Mouse (Mus musculus): ENCODE results near the gene Tac4.

The Tac4 gene

DNA sequence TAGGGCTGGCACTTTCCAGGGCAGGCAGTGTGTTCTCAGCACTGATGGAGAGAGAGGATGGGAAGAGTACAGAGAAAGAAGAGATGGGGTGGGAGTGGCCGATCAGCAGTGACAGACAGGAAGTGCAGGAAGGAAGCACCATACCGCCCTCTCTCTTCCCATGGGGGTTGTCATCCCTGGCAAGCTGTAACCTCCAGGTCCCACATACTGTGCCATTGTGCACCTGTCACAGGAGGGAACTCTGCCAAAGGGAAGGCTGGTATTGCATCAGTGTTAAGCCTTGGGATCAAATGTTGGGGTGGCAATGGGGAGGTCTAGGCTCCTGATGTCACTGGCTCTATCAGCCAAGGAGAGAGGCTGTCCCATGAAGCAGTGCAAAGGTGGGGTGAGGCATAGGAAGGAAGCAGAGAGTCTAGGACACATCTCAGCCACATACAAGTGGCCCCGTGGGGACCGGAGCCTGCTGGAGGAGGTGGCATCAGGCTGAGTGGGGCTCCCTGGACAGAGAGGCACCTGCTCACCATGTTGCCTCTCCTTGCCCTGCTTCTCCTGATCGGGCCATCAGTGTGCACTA is at the start of gene Tac4:
Gene Tac4, plus strand, starts transcription at position 352 of the 574 bp plus-strand sequence.
- DNase-seq, result peak in 1 of 2 experiments; percentile 22

DNA sequence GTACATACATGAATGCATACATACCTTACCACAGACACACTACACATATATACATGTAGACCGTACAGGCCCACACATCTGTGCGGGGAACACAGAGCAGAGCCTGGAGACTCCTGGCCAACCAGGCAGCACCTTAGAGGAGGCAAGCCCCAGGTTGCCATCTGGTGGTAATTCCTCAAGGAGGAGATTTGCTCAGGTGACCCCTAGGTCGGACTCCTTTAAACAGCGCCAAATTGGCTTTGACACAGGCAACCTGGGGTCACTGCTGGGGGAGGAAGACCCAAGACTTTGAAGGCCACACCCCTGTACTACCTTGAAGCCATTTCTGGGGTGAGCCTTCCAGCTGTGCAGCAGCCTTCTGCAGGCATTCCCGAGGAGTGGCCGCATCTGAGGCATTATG is 47.7 kb upstream of the Tac4 start:
- DNase-seq, result no peak

DNA sequence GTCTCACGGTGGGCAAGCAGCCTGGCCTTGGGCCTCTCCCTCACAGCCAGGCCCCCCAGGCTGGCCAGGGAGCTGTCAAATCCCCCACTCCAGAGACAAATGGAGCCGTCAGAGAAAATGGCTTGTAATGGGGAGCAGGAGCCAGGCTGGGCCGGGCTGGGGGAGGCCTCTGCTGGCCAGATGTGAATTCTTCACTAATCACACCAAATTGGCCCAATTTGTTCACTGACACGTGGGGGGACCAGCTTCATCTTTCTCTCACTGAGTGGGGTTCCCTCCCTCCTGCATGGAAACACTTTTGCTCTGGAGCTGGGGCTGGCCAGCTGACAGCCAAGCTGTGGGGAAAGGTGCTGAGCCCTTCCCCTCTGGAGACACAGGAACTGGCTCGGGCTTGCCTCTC is 47.0 kb upstream of the Tac4 start:
- DNase-seq, result no peak

DNA sequence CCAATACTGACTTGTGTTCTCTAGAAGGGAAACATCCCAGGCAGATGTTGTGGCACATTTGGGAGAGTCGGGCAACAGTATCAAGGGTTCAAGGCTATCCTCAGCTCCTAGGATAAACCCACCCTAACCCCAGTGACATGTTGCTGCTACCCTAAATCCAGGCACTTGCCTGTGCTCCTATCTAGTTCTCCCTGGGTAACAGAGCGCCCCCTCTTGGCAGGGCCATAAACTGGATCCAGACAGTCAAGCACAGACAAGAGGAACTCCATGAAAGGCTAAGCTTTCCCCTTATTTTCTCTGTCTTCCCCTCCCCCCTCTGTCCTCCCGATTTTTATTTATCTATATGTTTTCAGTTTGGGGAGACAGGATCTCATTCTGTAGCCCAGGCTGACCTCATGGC is 45.1 kb upstream of the Tac4 start:
- DNase-seq, result no peak

DNA sequence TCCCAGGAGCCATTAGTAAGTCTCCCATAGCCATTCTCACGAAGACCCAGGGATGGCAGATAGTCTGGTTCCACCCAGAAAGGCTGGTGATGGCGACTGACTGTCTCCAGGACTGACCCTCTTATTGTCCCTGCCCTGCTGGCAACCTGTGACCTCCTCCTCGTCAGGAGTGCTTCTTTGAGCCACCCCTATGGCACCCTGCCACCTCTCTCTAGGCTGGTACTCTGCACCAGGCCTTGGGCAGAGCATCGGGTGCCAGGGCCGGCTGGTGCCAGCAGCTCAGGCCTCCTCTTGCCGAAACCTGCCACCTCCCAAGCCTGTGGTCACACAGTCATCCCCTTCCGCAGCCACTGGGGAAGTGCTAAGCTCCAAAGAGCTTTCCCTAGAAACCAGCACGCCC is 42.2 kb upstream of the Tac4 start:
- no peak for DNase-seq

DNA sequence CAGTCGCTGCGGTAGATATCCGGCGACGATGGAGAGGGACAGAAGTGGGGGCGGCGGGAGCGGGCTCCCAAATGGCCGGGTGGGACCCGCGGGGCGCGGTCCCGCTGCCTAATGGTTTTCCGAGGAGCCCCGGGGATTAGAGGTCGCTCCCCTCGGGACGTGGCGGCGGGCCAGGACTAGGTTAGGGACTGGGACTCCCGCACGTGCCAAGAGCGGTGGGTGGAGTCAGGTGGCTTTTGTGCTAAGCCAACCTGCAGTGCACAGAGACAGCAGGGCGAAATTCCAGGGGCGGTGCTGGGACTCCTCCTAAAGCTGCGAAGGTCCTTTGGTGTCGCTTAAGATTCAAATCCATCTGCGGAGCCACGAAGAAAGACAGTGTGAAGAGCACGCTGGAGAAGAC is 37.9 kb upstream of the Tac4 start:
- no peak for DNase-seq

DNA sequence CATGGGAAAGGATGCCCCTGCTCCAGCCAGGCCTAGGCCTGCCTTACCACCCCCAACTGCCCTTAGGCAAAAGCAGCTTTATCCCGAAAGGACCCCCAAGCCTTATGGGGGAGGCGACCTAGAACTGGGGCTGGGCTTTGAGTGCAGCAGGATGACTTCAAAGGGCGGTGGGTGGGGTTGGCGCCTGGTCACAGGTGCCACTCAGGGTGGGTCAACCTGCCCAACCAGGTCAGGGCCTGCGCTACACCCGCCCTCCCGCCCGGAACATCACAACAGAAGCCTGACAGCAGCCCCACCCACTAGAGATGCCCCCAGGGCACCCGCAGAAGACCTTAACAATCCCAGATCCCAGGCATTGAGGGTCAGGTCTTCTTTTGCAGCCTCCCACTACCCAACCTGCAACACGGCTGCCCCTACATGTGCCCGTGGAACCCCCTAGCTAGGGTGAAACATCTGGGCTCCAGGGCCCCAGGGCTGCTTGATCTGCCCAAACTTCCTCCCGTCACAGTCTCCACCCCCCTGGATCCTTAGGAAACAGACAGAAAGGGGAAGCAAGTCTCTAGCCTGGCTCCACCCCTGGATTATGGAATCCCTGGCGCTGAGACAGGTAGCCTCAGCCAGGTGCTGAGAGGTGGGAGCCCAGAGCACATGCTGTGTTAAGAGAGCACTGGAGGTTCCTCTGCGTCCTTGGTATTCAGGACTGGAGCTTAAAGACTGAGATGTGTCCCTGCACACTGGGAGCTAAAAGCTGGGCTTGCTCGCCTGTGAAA is 37.0 kb upstream of the Tac4 start:
- no peak for DNase-seq

DNA sequence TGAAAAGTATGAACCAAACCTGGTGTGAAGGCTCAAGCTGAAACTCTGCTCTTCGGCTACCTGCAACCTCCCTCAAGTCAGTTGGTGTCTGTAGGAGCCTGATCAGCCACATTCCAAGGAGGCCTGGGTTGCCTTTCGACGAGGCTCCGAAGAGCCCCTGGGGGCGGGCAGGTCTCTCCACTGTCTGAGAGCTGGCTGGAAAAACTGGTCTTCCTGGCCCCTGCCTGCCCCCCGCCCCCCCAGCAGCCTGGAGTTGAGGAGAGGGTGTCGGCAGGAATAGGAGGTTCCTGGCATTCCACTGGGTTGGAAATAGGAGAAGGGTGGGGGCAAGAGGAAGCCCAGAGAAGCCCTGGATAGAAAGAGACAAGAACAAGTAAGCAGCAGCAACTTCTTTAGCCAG is 35.9 kb upstream of the Tac4 start:
- DNase-seq, result no peak

DNA sequence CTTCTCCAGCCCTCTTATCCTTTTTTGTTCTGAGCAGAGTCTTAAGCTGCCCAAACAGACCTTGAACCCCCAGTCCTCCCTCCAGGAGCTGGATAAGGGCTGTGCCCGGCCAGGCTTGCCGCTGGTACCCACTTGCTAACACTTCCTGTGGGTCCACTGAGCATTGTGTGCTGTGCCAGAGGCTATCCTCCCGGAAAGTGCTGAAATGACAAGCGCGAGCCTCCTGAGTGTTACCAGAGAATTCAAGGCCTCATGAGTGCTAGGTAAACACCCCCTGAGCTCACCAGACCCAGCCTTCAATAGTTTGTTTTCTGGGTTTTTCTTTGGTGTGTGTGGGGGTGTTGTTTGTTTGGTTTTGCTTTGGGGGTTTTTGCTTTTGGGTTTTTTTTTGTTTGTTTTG is 33.9 kb upstream of the Tac4 start:
- no peak for DNase-seq

DNA sequence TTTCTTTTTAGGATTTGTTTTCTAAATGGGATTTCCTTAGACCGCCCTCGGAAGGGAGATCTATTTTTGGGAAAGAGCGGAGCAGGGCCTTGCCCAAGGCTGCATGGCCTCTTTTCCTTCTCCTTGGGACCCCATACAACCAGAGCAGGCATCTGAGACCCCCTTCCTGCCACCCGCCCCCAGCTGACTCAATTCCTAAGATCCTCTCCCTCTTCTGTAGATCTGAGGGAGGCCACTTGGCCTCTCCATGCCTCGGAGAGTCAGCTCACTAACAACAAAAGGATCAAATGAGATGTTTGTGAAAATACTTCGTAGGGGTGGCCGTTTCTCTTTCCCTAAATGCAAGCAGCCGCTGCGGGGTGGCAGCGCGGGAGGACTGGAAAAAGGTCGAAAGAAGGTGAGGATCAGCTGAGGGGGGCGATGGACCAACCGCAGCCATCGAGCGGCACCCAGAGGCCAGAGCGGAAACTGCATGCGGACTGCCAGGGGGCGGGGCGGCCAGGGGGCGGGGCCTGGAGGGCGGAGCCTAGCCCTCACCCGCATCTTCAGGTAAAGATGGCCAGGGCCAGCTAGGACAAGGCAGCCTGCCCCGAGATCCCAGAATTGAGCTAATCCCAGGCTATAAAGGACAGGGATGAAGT is 29.5 kb upstream of the Tac4 start:
- peak; percentile 15 to 30 for DNase-seq

DNA sequence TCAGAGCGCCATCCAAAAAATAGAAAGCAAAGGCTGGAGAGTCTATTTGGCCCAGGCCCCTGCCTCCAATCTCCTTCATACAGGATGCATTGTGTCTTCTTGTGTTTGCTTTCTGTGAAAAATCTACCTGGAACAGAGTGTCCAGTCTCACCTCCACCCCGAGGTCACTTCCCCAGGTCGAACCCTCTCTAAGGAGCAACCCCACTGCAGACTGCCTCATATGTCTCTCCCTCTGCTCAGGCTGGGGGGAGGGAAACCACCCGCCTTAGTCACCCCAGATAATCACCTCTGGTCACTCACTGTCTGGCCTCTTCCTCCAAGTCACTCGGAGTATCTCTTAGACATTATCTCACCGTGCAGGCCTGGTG is 29.0 kb upstream of the Tac4 start:
- DNase-seq, result no peak

DNA sequence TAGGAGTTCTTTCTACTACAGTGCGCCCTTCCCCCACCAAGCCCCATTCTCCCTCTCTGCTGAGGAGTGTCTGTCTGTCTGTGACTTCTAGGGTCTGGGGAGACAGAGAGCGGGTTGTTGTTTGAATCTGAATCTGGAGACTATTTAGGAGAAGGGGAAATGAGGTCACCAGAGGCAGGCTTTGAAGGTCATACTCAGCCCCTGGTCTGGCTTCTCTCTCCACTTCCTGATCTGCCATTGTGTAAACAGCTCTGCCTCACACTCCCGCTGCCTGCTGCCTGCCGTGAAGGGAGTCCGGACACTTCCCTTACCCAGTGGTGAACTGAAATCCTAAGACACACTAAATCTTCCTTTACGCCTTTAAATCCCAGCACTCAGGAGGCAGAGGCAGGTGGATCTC is 22.9 kb upstream of the Tac4 start:
- DNase-seq, result no peak

DNA sequence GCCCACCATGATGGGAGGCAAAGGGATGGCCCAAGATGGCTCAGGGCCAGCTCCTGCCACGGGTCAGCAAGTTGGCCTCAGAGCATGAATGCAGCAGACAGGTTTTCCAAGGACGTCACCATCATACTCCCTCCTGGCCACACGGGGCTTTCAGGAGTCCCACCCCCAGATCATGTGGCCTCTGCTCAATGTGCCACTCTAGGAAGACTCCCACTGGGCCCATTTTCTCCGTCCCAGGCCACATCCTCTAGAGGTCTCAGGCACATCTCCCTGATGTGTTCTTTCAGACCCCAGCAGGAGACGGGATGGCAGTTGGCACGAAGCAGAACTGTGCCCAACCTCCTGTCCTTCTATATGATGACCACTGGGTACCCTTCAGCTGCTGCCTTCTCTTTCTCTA is 18.7 kb upstream of the Tac4 start:
- no peak for DNase-seq

DNA sequence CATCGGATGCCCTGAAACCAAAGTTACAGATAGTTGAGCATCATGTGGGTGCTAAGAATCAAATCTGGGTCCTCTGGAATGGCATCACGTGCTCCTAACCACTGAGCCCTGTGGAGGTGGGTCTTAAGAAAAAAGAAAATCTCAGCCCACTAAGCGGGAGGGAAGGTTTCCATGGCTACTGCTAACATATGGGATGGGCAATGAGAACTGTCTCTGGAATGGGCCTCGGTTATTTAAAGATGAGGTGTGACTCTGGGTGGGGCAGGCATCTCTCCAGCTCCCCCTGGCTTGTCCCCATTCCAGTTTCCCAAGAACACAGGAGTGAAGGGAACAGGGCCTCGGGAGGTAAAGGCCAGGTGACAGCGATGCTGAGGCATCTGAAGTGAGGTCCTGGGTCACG is 15.9 kb upstream of the Tac4 start:
- DNase-seq, result no peak

DNA sequence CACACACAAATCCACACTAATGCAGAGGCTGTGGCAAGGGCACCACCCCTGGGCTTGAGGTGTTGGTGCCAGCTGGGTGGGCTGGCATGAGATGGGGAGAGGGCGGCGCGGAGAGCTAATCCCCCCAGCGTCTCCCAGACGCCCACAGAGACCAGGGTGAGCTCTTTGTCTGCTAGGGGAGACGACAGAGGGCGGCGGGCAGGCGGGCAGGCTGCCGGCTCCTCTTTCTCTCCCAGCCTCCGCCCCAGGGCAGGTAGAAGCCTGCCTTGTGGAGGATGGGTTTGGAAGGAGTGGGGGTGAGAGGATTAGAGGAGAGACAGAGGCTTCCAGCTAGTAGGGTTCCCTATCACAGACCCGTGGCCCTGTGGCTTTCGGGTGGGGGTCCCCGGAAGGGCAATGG is 14.3 kb upstream of the Tac4 start:
- DNase-seq, result no peak

DNA sequence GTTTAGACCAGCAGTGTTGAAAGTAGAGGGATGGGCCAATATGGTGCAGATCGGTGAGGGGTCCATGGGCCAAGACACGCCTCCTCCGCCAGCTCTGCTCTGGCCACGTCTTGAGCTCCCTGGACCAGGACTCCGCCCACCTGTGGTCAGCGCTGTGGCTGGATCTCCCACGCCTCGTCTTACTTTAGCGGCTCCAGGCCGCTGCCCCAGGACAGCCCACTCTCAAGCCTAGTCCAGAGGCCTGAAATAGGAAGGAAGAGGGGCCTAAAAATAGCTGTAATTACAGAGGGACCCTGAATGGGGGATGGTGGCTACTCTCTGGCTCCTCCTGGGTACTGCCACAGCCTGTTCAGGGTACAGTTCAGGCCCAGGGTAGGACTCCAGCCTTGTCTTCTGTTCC is 11.2 kb upstream of the Tac4 start:
- no peak for DNase-seq

DNA sequence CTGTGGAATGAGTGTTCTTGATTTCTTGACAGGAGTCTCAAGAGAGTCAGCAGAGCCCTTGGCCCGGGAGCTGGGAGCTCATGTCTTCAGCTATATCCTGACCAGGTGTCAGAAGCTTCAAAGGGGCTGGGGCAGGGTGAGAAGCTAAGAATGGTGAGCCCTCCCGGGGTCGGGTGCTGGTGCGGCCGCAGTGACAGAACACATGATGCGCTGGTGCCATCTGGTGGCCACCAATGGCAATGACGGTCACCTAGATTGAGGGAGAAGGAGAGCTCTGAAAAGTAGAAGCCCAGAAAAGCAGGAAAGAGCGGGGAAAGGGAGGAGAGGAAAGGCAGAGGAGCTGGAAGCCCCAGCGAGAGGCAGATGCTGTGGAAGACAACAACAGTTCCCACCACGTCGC is 10.0 kb upstream of the Tac4 start:
- DNase-seq, result peak; percentile 32 to 42

DNA sequence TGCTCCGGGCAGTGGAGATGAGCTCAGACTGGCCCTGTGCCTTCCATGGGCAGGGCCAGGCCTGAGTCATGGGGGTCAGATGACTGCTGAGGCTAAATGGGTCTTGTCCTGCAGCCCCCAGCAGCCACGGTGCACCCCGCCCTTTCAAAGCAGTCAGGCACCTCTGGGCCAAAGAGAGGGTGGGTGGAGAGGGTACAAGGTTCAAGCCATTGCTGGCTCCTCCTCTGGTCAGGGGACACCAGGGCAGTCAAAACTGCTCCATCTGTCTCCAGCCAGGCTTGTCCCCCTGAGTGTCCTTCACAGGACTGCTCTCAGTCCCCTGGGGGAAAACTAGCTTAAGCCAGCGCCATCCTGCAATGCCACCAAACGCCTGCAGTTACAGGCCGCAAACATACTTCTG is 9.2 kb upstream of the Tac4 start:
- no peak for DNase-seq

DNA sequence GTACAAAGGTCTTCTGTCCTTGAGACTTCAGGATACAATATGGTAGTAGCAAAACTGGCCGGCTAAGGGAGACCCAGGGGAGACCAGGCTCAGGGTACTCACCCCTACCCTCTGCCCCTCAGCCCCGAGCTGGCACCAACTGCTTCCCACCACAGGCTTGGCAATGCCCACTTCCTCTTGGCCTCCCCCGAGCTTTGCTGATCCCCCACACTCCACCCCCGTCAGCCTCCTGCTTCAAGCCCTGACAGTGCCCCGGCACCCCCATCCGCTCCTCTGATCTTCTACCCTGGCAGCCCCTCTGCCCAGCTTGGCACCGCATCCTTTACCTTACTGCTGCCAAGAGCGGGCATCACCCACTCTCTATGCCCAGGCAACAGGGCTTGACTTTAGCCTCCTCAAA is 7.2 kb upstream of the Tac4 start:
- no peak for DNase-seq

DNA sequence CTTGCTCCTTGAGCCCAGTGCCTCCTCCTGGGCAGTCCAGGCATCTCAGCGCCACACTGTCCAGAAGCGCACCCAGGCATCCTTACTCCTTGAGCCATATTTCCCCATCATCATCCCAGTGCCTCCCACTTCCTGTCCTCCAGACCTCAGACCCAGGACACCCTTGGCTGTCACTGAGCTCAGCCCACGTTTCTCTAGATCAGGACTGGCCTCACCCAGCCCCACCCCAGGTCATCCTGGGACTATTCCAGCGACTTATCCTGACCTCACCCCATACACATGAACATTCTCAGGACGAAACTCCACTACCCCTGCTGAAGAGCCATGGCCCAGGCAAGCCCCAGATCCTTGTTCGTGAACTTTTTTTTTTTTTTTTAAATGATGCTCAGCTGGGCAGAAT is 5.6 kb upstream of the Tac4 start:
- no peak for DNase-seq

DNA sequence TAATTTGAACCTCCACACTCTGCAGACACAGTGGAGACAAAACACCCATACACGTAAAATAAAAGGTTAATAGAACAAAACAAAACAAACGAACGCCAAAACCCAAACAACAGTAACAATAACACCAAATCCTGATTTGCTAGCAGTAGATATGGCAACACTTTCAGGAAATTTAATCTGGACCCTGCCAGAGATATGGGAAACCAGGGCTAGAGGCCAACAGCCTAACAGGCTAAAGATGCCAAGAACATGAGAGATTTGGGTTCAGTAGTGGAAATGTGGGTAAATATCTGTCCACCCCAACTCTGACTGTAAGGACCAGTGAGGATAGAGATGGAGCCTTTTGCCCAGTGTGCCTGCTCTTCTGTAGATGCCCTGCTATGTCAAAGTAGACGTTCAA is 3.4 kb upstream of the Tac4 start:
- DNase-seq, result no peak

DNA sequence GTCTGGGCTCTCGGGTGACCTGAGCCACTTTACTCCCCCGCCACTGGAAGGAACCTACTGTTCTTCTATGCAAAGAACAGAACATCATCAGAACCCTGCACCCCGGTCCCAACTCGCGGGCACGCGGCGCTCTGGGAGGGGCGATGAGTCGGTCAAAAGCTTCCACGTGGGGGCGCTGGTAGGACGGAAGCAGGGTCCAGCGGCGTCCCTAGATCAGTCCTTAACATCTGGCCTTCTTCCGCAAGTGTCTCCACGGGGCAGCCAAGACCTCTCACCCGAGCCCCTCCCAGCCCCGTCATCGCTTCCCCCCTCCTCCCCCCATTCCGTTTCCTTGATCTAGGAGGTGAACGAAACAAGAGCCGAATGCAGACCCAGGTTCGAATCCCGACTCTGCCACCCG is 2.8 kb upstream of the Tac4 start:
- DNase-seq, result peak; percentile 62 to 70

DNA sequence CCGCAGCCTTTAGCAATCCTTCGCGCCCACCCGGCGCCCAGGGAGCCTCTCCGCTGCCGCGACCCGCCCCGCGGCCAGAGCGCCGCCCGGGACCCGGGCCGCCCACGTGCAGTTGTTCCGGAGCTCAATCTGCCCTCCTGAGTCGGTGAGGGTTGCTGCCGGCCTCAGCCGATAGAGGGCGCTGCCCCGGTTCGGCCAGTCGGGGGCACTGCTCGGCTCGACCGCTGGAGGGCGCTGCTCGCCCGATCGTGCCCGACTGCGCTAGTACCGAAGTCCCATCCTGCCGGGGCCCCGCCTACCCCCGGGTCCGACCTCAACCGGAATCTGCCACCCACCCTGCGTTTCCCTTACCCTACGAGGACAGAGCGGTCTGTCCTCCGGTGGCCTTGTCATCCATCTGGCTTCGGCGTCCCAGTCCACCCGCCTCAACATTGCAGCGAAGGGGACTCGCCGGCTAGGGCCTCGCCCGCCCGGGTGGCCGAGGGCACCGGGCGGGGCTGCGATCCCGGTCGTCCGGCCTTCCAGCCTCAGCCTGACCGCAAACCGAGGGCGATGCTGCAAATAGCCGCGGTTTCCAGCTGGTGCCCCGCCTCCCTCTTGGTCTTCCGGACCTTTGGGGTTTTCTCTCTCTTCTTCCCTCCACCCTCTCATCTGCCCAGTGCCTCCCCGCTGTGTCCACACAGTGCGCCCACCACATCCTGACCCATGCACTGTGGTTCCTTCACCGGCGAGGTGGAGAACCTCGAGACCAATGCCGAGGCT is 2.1 kb upstream of the Tac4 start:
- peak; percentile 78 to 84 for DNase-seq
